Mouse (Mus musculus): Measurements from ENCODE around the gene Lipm. TPM values are rescaled to one million over a fixed set of nuclear protein-coding genes. Genes with fewer than 3 reads are reported as not detected.

Gene Lipm
- total and polyA plus RNA-seq, 2 experiments from 2014 or later: not detected

- Histone ChIP-seq H3K4me2 (ENCODE audit: low read depth) (no peak overlapping the region), H3K27me3 (ENCODE audit: insufficient read depth, low read length) (no peaks in the 10 kb centered on the region), H3K4me1 (ENCODE audit: insufficient read depth) (no peaks in the 10 kb centered on the region), H3K9ac (no peak overlapping the region), H3K4me3 (ENCODE audit: low read depth, low read length) (no peak overlapping the region), H3K36me3 (ENCODE audit: insufficient read depth) (no peaks in the 10 kb centered on the region), H3K27ac (ENCODE audit: low read depth, low read length) (no peak overlapping the region), H3K9me3 (ENCODE audit: low read length) (no peaks in the 10 kb centered on the region)
- ATAC-seq (no peak), DNase-seq (no peak)
- no peak for TF ChIP-seq CTCF (IDR thresholded peaks at IDR 0.05; ENCODE audit: low read depth)
- WGBS: 92% methylated on average over 5 of the region's 5 CpGs
These were observed 62.0 kb downstream of the Lipm start for GRCm38 (mm10) chr19:34162693-34163092.

- no peak for TF ChIP-seq CTCF (IDR thresholded peaks at IDR 0.05; ENCODE audit: low read depth)
- Histone ChIP-seq H3K27ac (ENCODE audit: low read depth, low read length) (no peak within 1 kb of the TSS), H3K9ac (no peak within 1 kb of the TSS), H3K27me3 (ENCODE audit: insufficient read depth, low read length) (no peaks in the 10 kb centered on the region), H3K4me1 (ENCODE audit: insufficient read depth) (no peaks in the 10 kb centered on the region), H3K4me3 (ENCODE audit: low read depth, low read length) (no peak within 1 kb of the TSS), H3K9me3 (ENCODE audit: low read length) (no peaks in the 10 kb centered on the region), H3K36me3 (ENCODE audit: insufficient read depth) (no peaks in the 10 kb centered on the region), H3K4me2 (ENCODE audit: low read depth) (no peak within 1 kb of the TSS)
- DNase-seq: no peak
- 78% methylated on average over 5 of the region's 5 CpGs for WGBS
- ATAC-seq: no peak
These were observed 65.2 kb downstream of the Lipm start, which contains the start of gene Ankrd22 for GRCm38 (mm10) chr19:34165891-34166290. Ankrd22 (minus strand) TSS chr19:34166053.

GRCm38 (mm10) chr19:34166386-34166785 lies 65.7 kb downstream of the Lipm start:
- TF ChIP-seq CTCF (IDR thresholded peaks at IDR 0.05; ENCODE audit: low read depth): no peak
- Histone ChIP-seq H3K9me3 (ENCODE audit: low read length) (no peaks in the 10 kb centered on the region), H3K4me1 (ENCODE audit: insufficient read depth) (no peaks in the 10 kb centered on the region), H3K27me3 (ENCODE audit: insufficient read depth, low read length) (no peaks in the 10 kb centered on the region), H3K4me2 (ENCODE audit: low read depth) (no peak overlapping the region), H3K4me3 (ENCODE audit: low read depth, low read length) (no peak overlapping the region), H3K36me3 (ENCODE audit: insufficient read depth) (no peaks in the 10 kb centered on the region), H3K27ac (ENCODE audit: low read depth, low read length) (no peak overlapping the region), H3K9ac (no peak overlapping the region)
- ATAC-seq: no peak
- no peak for DNase-seq
- 68% methylated on average over 4 of the region's 4 CpGs for WGBS

- TF ChIP-seq CTCF (IDR thresholded peaks at IDR 0.05; ENCODE audit: low read depth): no peak
- ATAC-seq: no peak
- 36% methylated on average over 7 of the region's 7 CpGs for WGBS
These were observed 67.3 kb downstream of the Lipm start for GRCm38 (mm10) chr19:34167896-34168661.

GRCm38 (mm10) chr19:34169121-34169520 lies 68.4 kb downstream of the Lipm start:
- DNase-seq (no peak), ATAC-seq (no peak)
- Histone ChIP-seq H3K27ac (ENCODE audit: low read depth, low read length) (no peak overlapping the region), H3K27me3 (ENCODE audit: insufficient read depth, low read length) (no peaks in the 10 kb centered on the region), H3K36me3 (ENCODE audit: insufficient read depth) (no peaks in the 10 kb centered on the region), H3K4me3 (ENCODE audit: low read depth, low read length) (no peak overlapping the region), H3K9me3 (ENCODE audit: low read length) (no peaks in the 10 kb centered on the region), H3K4me1 (ENCODE audit: insufficient read depth) (no peaks in the 10 kb centered on the region), H3K4me2 (ENCODE audit: low read depth) (no peak overlapping the region), H3K9ac (no peak overlapping the region)
- no peak for TF ChIP-seq CTCF (IDR thresholded peaks at IDR 0.05; ENCODE audit: low read depth)

More at GRCm38 (mm10) chr19:34167896-34168661, 67.3 kb downstream of the Lipm start:
- no peak for DNase-seq
- H3K27me3 ChIP-seq (ENCODE audit: insufficient read depth, low read length): no peaks in the 10 kb centered on the region
- no peak overlapping the region for H3K4me2 ChIP-seq (ENCODE audit: low read depth)
- no peak overlapping the region for H3K4me3 ChIP-seq (ENCODE audit: low read depth, low read length)
- no peaks in the 10 kb centered on the region for H3K4me1 ChIP-seq (ENCODE audit: insufficient read depth)
- H3K27ac ChIP-seq (ENCODE audit: low read depth, low read length): no peak overlapping the region
- H3K36me3 ChIP-seq (ENCODE audit: insufficient read depth): no peaks in the 10 kb centered on the region
- H3K9me3 ChIP-seq (ENCODE audit: low read length): no peaks in the 10 kb centered on the region
- no peak overlapping the region for H3K9ac ChIP-seq

GRCm38 (mm10) chr19:34171167-34171566 lies 70.4 kb downstream of the Lipm start:
- ATAC-seq (no peak), DNase-seq (no peak)
- H3K4me2 ChIP-seq (ENCODE audit: low read depth): no peak overlapping the region
- no peak overlapping the region for H3K9ac ChIP-seq
- no peak overlapping the region for H3K27ac ChIP-seq (ENCODE audit: low read depth, low read length)
- H3K27me3 ChIP-seq (ENCODE audit: insufficient read depth, low read length): no peaks in the 10 kb centered on the region
- 80% methylated on average over 3 of the region's 3 CpGs for WGBS
- H3K4me3 ChIP-seq (ENCODE audit: low read depth, low read length): no peak overlapping the region
- no peaks in the 10 kb centered on the region for H3K36me3 ChIP-seq (ENCODE audit: insufficient read depth)
- no peaks in the 10 kb centered on the region for H3K4me1 ChIP-seq (ENCODE audit: insufficient read depth)
- H3K9me3 ChIP-seq (ENCODE audit: low read length): no peaks in the 10 kb centered on the region
- TF ChIP-seq CTCF (IDR thresholded peaks at IDR 0.05; ENCODE audit: low read depth): no peak

Small RNA genes within 50 kb of the gene (microRNA-seq; reads per million reads assigned to microRNA genes)
- 0 reads per million in 2 experiments for gene Gm23334

Other genes starting within 250 kb of the Lipm start
- not detected in 2 replicates for gene Lipf, start 139.7 kb upstream of the Lipm start, total RNA-seq (2014; rRNA removed)
- not detected in 2 replicates for gene Lipf, start 139.7 kb upstream of the Lipm start, polyA plus RNA-seq (2015; fragmentation: Nextera tagmentation; extraction: Ambion mirVana)
- not detected in 2 replicates for gene Lipk, start 92.6 kb upstream of the Lipm start, total RNA-seq (2014; rRNA removed)
- gene Lipk, start 92.6 kb upstream of the Lipm start, polyA plus RNA-seq (2015; fragmentation: Nextera tagmentation; extraction: Ambion mirVana): not detected in 2 replicates
- not detected in 2 replicates for gene Lipn, start 33.6 kb upstream of the Lipm start, total RNA-seq (2014; rRNA removed)
- gene Lipn, start 33.6 kb upstream of the Lipm start, polyA plus RNA-seq (2015; fragmentation: Nextera tagmentation; extraction: Ambion mirVana): not detected in 2 replicates
- gene Ankrd22, start 65.1 kb downstream of the Lipm start, total RNA-seq (2014; rRNA removed): not detected in 2 replicates
- not detected in 2 replicates for gene Ankrd22, start 65.1 kb downstream of the Lipm start, polyA plus RNA-seq (2015; fragmentation: Nextera tagmentation; extraction: Ambion mirVana)
- gene Stambpl1, start 91.3 kb downstream of the Lipm start, total RNA-seq (2014; rRNA removed): 22.8 and 23.6 TPM in 2 replicates
- gene Stambpl1, start 91.3 kb downstream of the Lipm start, polyA plus RNA-seq (2015; fragmentation: Nextera tagmentation; extraction: Ambion mirVana): 11.0 and 17.7 TPM in 2 replicates
- 3.8 and 11.1 TPM in 2 replicates for gene Acta2, start 154.7 kb downstream of the Lipm start, total RNA-seq (2014; rRNA removed)
- gene Acta2, start 154.7 kb downstream of the Lipm start, polyA plus RNA-seq (2015; fragmentation: Nextera tagmentation; extraction: Ambion mirVana): 6.0 and 8.5 TPM in 2 replicates
- 0.77 and 2.5 TPM in 2 replicates for gene Fas, start 189.7 kb downstream of the Lipm start, total RNA-seq (2014; rRNA removed)
- 0.85 and 0.94 TPM in 2 replicates for gene Fas, start 189.7 kb downstream of the Lipm start, polyA plus RNA-seq (2015; fragmentation: Nextera tagmentation; extraction: Ambion mirVana)

All from forebrain, postnatal 0 days (tissue).